Mouse (Mus musculus) T-cell, adult 2 months (primary cell): ENCODE measurements around the gene Notch3.
"Not testable (repeated sequence)": the region's sequence is repeated elsewhere in the genome, so short reads cannot be mapped to it uniquely, and the experiment has no call there.

Source experiments
- DNase-seq: peaks from one replicate; pipeline ENCODE4 v3.0.0; 2022; ENCODE audit warnings: low spot score

Gene Notch3

GRCm38 (mm10) chr17:32166687-32167086 lies at the start of gene Notch3:
TSS of gene Notch3 (minus strand) at chr17:32166852.
- DNase-seq, result no peak

GRCm38 (mm10) chr17:32215587-32215986 lies 48.9 kb upstream of the Notch3 start:
- DNase-seq, result not testable (repeated sequence)

- not testable (repeated sequence) for DNase-seq
Measured at GRCm38 (mm10) chr17:32211554-32211953, 44.9 kb upstream of the Notch3 start.

- peak; percentile 18 for DNase-seq
Measured at GRCm38 (mm10) chr17:32209752-32210151, 43.1 kb upstream of the Notch3 start.

GRCm38 (mm10) chr17:32209144-32209543 lies 42.5 kb upstream of the Notch3 start:
- DNase-seq, result no peak

- DNase-seq, result no peak
Measured at GRCm38 (mm10) chr17:32207586-32208245, 41.1 kb upstream of the Notch3 start.

GRCm38 (mm10) chr17:32205345-32205744 lies 38.7 kb upstream of the Notch3 start:
- DNase-seq, result no peak

- no peak for DNase-seq
Measured at GRCm38 (mm10) chr17:32202972-32203371, 36.3 kb upstream of the Notch3 start.

GRCm38 (mm10) chr17:32201086-32201485 lies 34.4 kb upstream of the Notch3 start:
- DNase-seq, result peak; percentile 40

- DNase-seq, result no peak
Measured at GRCm38 (mm10) chr17:32199796-32200195, 33.1 kb upstream of the Notch3 start.

GRCm38 (mm10) chr17:32197156-32197555 lies 30.5 kb upstream of the Notch3 start:
- DNase-seq, result no peak

GRCm38 (mm10) chr17:32195725-32196124 lies 29.1 kb upstream of the Notch3 start:
- DNase-seq, result no peak

GRCm38 (mm10) chr17:32193010-32193409 lies 26.4 kb upstream of the Notch3 start:
- no peak for DNase-seq

- no peak for DNase-seq
Measured at GRCm38 (mm10) chr17:32189850-32190249, 23.2 kb upstream of the Notch3 start.

GRCm38 (mm10) chr17:32188863-32189636 lies 22.4 kb upstream of the Notch3 start, which contains the start of gene Ephx3:
TSS of gene Ephx3 (minus strand) at chr17:32189549.
- no peak for DNase-seq

- DNase-seq, result no peak
Measured at GRCm38 (mm10) chr17:32183017-32183416, 16.4 kb upstream of the Notch3 start.

- DNase-seq, result no peak
Measured at GRCm38 (mm10) chr17:32179621-32180491, 13.2 kb upstream of the Notch3 start.

GRCm38 (mm10) chr17:32176919-32177318 lies 10.3 kb upstream of the Notch3 start:
- no peak for DNase-seq

- DNase-seq, result no peak
Measured at GRCm38 (mm10) chr17:32173166-32173565, 6.5 kb upstream of the Notch3 start.

GRCm38 (mm10) chr17:32172485-32172884 lies 5.8 kb upstream of the Notch3 start:
- no peak for DNase-seq

GRCm38 (mm10) chr17:32169518-32170225 lies 3.0 kb upstream of the Notch3 start:
- DNase-seq, result no peak
